Mouse (Mus musculus): ENCODE results near the gene Olfr1410. TPM values are rescaled to one million over a fixed set of nuclear protein-coding genes. Genes with fewer than 3 reads are reported as not detected.

Olfr1410 gene
- total and polyA plus RNA-seq, 2 experiments from 2014 or later: not detected

GRCm38 (mm10) chr1:92638736-92639135, 33.2 kb downstream of the Olfr1410 start:
- H3K27ac ChIP-seq (ENCODE audit: low read depth, low read length): no peak overlapping the region
- DNase-seq (no peak), ATAC-seq (no peak)
- peaks cover 38% of the 10 kb centered on the region for H3K36me3 ChIP-seq (ENCODE audit: insufficient read depth)
- H3K4me2 ChIP-seq (ENCODE audit: low read depth): no peak overlapping the region
- 94% methylated on average over 4 of the region's 4 CpGs for WGBS
- H3K4me3 ChIP-seq (ENCODE audit: low read depth, low read length): no peak overlapping the region
- no peak for TF ChIP-seq CTCF (IDR thresholded peaks at IDR 0.05; ENCODE audit: low read depth)
- no peaks in the 10 kb centered on the region for H3K9me3 ChIP-seq (ENCODE audit: low read length)
- H3K27me3 ChIP-seq (ENCODE audit: insufficient read depth, low read length): no peaks in the 10 kb centered on the region
- H3K9ac ChIP-seq: no peak overlapping the region
- H3K4me1 ChIP-seq (ENCODE audit: insufficient read depth): peaks cover 9% of the 10 kb centered on the region

GRCm38 (mm10) chr1:92640393-92640792, 34.8 kb downstream of the Olfr1410 start:
- ATAC-seq: no peak
- H3K4me3 ChIP-seq (ENCODE audit: low read depth, low read length): no peak overlapping the region
- whole genome bisulfite sequencing: 90% methylated on average over 6 of the region's 6 CpGs

GRCm38 (mm10) chr1:92641514-92642272, 36.1 kb downstream of the Olfr1410 start, which contains the start of gene Cops9:
Gene Cops9 (minus strand): TSS chr1:92641985.
- Histone ChIP-seq H3K27ac (ENCODE audit: low read depth, low read length) (peak within 1 kb of the TSS; percentile 88), H3K9ac (peak within 1 kb of the TSS; percentile 95), H3K27me3 (ENCODE audit: insufficient read depth, low read length) (no peaks in the 10 kb centered on the region), H3K36me3 (ENCODE audit: insufficient read depth) (peaks cover 27% of the 10 kb centered on the region), H3K4me1 (ENCODE audit: insufficient read depth) (peaks cover 9% of the 10 kb centered on the region), H3K9me3 (ENCODE audit: low read length) (no peaks in the 10 kb centered on the region), H3K4me2 (ENCODE audit: low read depth) (peak within 1 kb of the TSS; percentile 97), H3K4me3 (ENCODE audit: low read depth, low read length) (peak within 1 kb of the TSS; percentile 89)
- WGBS: 2% methylated on average over 50 of the region's 50 CpGs
- DNase-seq: peak; percentile 93
- peak; percentile 98 for ATAC-seq
- TF ChIP-seq CTCF (IDR thresholded peaks at IDR 0.05; ENCODE audit: low read depth): no peak

More at GRCm38 (mm10) chr1:92640393-92640792, 34.8 kb downstream of the Olfr1410 start:
- Histone ChIP-seq H3K27me3 (ENCODE audit: insufficient read depth, low read length) (no peaks in the 10 kb centered on the region), H3K9me3 (ENCODE audit: low read length) (no peaks in the 10 kb centered on the region), H3K27ac (ENCODE audit: low read depth, low read length) (no peak overlapping the region), H3K9ac (peak overlapping the region; percentile 95; the same call in 1 of the 2 replicates), H3K4me1 (ENCODE audit: insufficient read depth) (peaks cover 9% of the 10 kb centered on the region), H3K4me2 (ENCODE audit: low read depth) (peak overlapping the region; percentile 97; the same call in 1 of the 2 replicates), H3K36me3 (ENCODE audit: insufficient read depth) (peaks cover 38% of the 10 kb centered on the region)
- no peak for DNase-seq
- TF ChIP-seq CTCF (IDR thresholded peaks at IDR 0.05; ENCODE audit: low read depth): no peak

- TF ChIP-seq CTCF (IDR thresholded peaks at IDR 0.05; ENCODE audit: low read depth): no peak
- DNase-seq (no peak), ATAC-seq (no peak)
Observed at GRCm38 (mm10) chr1:92643691-92644090, 38.1 kb downstream of the Olfr1410 start.

GRCm38 (mm10) chr1:92644916-92645315, 39.3 kb downstream of the Olfr1410 start:
- DNase-seq (no peak), ATAC-seq (no peak)
- H3K4me3 ChIP-seq (ENCODE audit: low read depth, low read length): no peak overlapping the region
- no peak overlapping the region for H3K9ac ChIP-seq
- no peak overlapping the region for H3K4me2 ChIP-seq (ENCODE audit: low read depth)
- WGBS: 83% methylated on average over 5 of the region's 5 CpGs
- no peak overlapping the region for H3K27ac ChIP-seq (ENCODE audit: low read depth, low read length)
- no peaks in the 10 kb centered on the region for H3K36me3 ChIP-seq (ENCODE audit: insufficient read depth)
- no peaks in the 10 kb centered on the region for H3K9me3 ChIP-seq (ENCODE audit: low read length)
- H3K27me3 ChIP-seq (ENCODE audit: insufficient read depth, low read length): no peaks in the 10 kb centered on the region; the same call in 1 of the 2 replicates
- H3K4me1 ChIP-seq (ENCODE audit: insufficient read depth): peaks cover 9% of the 10 kb centered on the region
- TF ChIP-seq CTCF (IDR thresholded peaks at IDR 0.05; ENCODE audit: low read depth): no peak

More at GRCm38 (mm10) chr1:92643691-92644090, 38.1 kb downstream of the Olfr1410 start:
- H3K9me3 ChIP-seq (ENCODE audit: low read length): no peaks in the 10 kb centered on the region
- H3K4me1 ChIP-seq (ENCODE audit: insufficient read depth): peaks cover 9% of the 10 kb centered on the region
- WGBS: 78% methylated on average over 4 of the region's 4 CpGs
- no peak overlapping the region for H3K4me3 ChIP-seq (ENCODE audit: low read depth, low read length)
- no peak overlapping the region for H3K9ac ChIP-seq
- no peak overlapping the region for H3K27ac ChIP-seq (ENCODE audit: low read depth, low read length)
- H3K27me3 ChIP-seq (ENCODE audit: insufficient read depth, low read length): no peaks in the 10 kb centered on the region; the same call in 1 of the 2 replicates
- no peak overlapping the region for H3K4me2 ChIP-seq (ENCODE audit: low read depth)
- peaks cover 8% of the 10 kb centered on the region for H3K36me3 ChIP-seq (ENCODE audit: insufficient read depth)

- no peak overlapping the region for H3K4me3 ChIP-seq (ENCODE audit: low read depth, low read length)
Observed at GRCm38 (mm10) chr1:92646111-92646510, 40.5 kb downstream of the Olfr1410 start.

GRCm38 (mm10) chr1:92646601-92647000, 41.0 kb downstream of the Olfr1410 start:
- Histone ChIP-seq H3K4me3 (ENCODE audit: low read depth, low read length) (no peak overlapping the region), H3K9ac (no peak overlapping the region), H3K4me1 (ENCODE audit: insufficient read depth) (no peaks in the 10 kb centered on the region), H3K4me2 (ENCODE audit: low read depth) (no peak overlapping the region), H3K36me3 (ENCODE audit: insufficient read depth) (no peaks in the 10 kb centered on the region), H3K9me3 (ENCODE audit: low read length) (no peaks in the 10 kb centered on the region), H3K27ac (ENCODE audit: low read depth, low read length) (no peak overlapping the region), H3K27me3 (ENCODE audit: insufficient read depth, low read length) (no peaks in the 10 kb centered on the region; the same call in 1 of the 2 replicates)
- no peak for TF ChIP-seq CTCF (IDR thresholded peaks at IDR 0.05; ENCODE audit: low read depth)
- WGBS: 83% methylated on average over 7 of the region's 7 CpGs
- ATAC-seq (no peak), DNase-seq (no peak)

More at GRCm38 (mm10) chr1:92646111-92646510, 40.5 kb downstream of the Olfr1410 start:
- H3K4me2 ChIP-seq (ENCODE audit: low read depth): no peak overlapping the region
- no peaks in the 10 kb centered on the region; the same call in 1 of the 2 replicates for H3K27me3 ChIP-seq (ENCODE audit: insufficient read depth, low read length)
- H3K9ac ChIP-seq: no peak overlapping the region
- H3K36me3 ChIP-seq (ENCODE audit: insufficient read depth): no peaks in the 10 kb centered on the region
- H3K4me1 ChIP-seq (ENCODE audit: insufficient read depth): 0 out of 2 replicates have a peak, but pooled peaks cover under 1% of the 10 kb centered on the region
- WGBS: 52% methylated on average over 2 of the region's 2 CpGs
- DNase-seq: no peak
- no peaks in the 10 kb centered on the region for H3K9me3 ChIP-seq (ENCODE audit: low read length)
- H3K27ac ChIP-seq (ENCODE audit: low read depth, low read length): no peak overlapping the region
- TF ChIP-seq CTCF (IDR thresholded peaks at IDR 0.05; ENCODE audit: low read depth): no peak
- ATAC-seq: no peak
